In genomic region chr16:5109877-5110276, GRCm38 (mm10) we compare ENCODE assay signal across 20 mouse cellular contexts. TPM values are rescaled to one million over a fixed set of nuclear protein-coding genes. Genes with fewer than 3 reads are reported as not detected.
DNase-seq lines count a peak whose midpoint lies in the region; ATAC-seq lines count a peak whose summit lies in the region.
"Had no signal": no experiment of that assay in that cellular context is flagged by ENCODE, and none has a peak within 500 bp of the region (broad histone marks: within the 10 kb centered on the region; RNA-seq: fewer than 3 reads in every experiment).

No protein-coding gene starts in this region.

- WGBS in liver, embryonic 12.5 days (ENCODE audit: insufficient replicate concordance) = 57% methylated on average over 7 of the region's 7 CpGs

- H3K27me3 ChIP-seq in liver, embryonic 12.5 days (replicated peaks) = 0 out of 2 replicates have a peak, but pooled peaks cover 4% of the 10 kb centered on the region
- H3K27me3 ChIP-seq: forebrain, embryonic 15.5 days; midbrain, embryonic 15.5 days had no signal

- peak; percentile 73 for ATAC-seq in liver, embryonic 12.5 days
- ATAC-seq in granulocyte monocyte progenitor cell, adult 5-6 weeks (replicated peaks; ENCODE audit: poor library complexity, severe bottlenecking) = no peak
- ATAC-seq: forebrain, embryonic 15.5 days; hindbrain, postnatal 0 days; midbrain, embryonic 15.5 days; Patski had no signal

- H3K4me1 ChIP-seq in liver, embryonic 12.5 days = no peaks in the 10 kb centered on the region
- H3K4me1 ChIP-seq: megakaryocyte, embryonic 14.5 days; midbrain, embryonic 15.5 days had no signal

- H3K9ac ChIP-seq in liver, embryonic 12.5 days = no peak overlapping the region
- H3K9ac ChIP-seq: forebrain, embryonic 15.5 days; midbrain, embryonic 15.5 days had no signal

- peak; percentile 18 for DNase-seq in kidney, adult 18-20 months
- peak; percentile 31 for DNase-seq in kidney, postnatal 10 days
- DNase-seq in yolk sac, embryonic 10.5 days (ENCODE audit: low spot score) = peak; percentile 47
- DNase-seq in spleen, adult 12 weeks (ENCODE audit: low spot score) = no peak
- DNase-seq in thymus, postnatal 0 days (ENCODE audit: low spot score) = no peak
- DNase-seq: adrenal gland, postnatal 25 days; cerebellum, adult 18-20 months; gastrocnemius, adult 2 months; heart, adult 11 months; heart, postnatal 4 days; lung, postnatal 10 days; thymus, adult 18-20 months had no signal

- no peak overlapping the region for H3K4me3 ChIP-seq in liver, embryonic 12.5 days
- H3K4me3 ChIP-seq: erythroblast, embryonic 14.5 days; forebrain, embryonic 15.5 days; gastrocnemius, adult 2 months; megakaryocyte, embryonic 14.5 days; midbrain, embryonic 15.5 days had no signal

- 0 out of 2 replicates have a peak, but pooled peaks cover 5% of the 10 kb centered on the region for H3K9me3 ChIP-seq in liver, embryonic 12.5 days (replicated peaks)
- H3K9me3 ChIP-seq: forebrain, embryonic 15.5 days; midbrain, embryonic 15.5 days had no signal

- H3K4me2 ChIP-seq in liver, embryonic 12.5 days = no peak overlapping the region
- H3K4me2 ChIP-seq: forebrain, embryonic 15.5 days; midbrain, embryonic 15.5 days had no signal

- no peak overlapping the region; the same call in 1 of the 2 replicates for H3K27ac ChIP-seq in liver, embryonic 12.5 days
- H3K27ac ChIP-seq: forebrain, embryonic 15.5 days; gastrocnemius, adult 2 months; hindbrain, postnatal 0 days; midbrain, embryonic 15.5 days had no signal

- no peaks in the 10 kb centered on the region for H3K36me3 ChIP-seq in liver, embryonic 12.5 days
- H3K36me3 ChIP-seq: forebrain, embryonic 15.5 days; midbrain, embryonic 15.5 days had no signal

RNA-seq across cellular contexts. Expression of gene Ppl, which starts 22.3 kb away (rescaled TPM):
- 0.32 and 0.35 TPM in 2 replicates for polyA plus RNA-seq in liver, embryonic 12.5 days (2016; fragmentation: Nextera tagmentation; extraction: Ambion mirVana)
- 0.49 and 1.0 TPM in 2 replicates for polyA plus RNA-seq in thymus, postnatal 0 days (2015; fragmentation: Nextera tagmentation; extraction: Ambion mirVana)
- not detected in 2 replicates for total RNA-seq in granulocyte monocyte progenitor cell, adult 5-6 weeks (2014; fragmentation: Nextera tagmentation)
- total RNA-seq in granulocyte monocyte progenitor cell, adult 5-6 weeks (2017) = not detected in 2 replicates

RNA-seq across cellular contexts. Expression of gene Sec14l5, which starts 37.0 kb away (rescaled TPM):
- not detected in 2 replicates for polyA plus RNA-seq in liver, embryonic 12.5 days (2016; fragmentation: Nextera tagmentation; extraction: Ambion mirVana)
- 0.41 and 0.42 TPM in 2 replicates for polyA plus RNA-seq in thymus, postnatal 0 days (2015; fragmentation: Nextera tagmentation; extraction: Ambion mirVana)
- not detected in 2 replicates for total RNA-seq in granulocyte monocyte progenitor cell, adult 5-6 weeks (2014; fragmentation: Nextera tagmentation)
- not detected in 2 replicates for total RNA-seq in granulocyte monocyte progenitor cell, adult 5-6 weeks (2017)
- polyA plus RNA-seq: erythroblast, embryonic 14.5 days; Patski had no signal

Comparison
In these comparisons a context has a peak if more than half of its experiments do, and no peak if none do; other contexts are left out.
1. DNase-seq: peak in kidney, adult 18-20 months (single experiment), kidney, postnatal 10 days (single experiment) and yolk sac, embryonic 10.5 days (single experiment); none in spleen, adult 12 weeks (single experiment) and thymus, postnatal 0 days (single experiment).